Mouse (Mus musculus): Measurements from ENCODE around the gene Ift27.

Gene Ift27

DNA sequence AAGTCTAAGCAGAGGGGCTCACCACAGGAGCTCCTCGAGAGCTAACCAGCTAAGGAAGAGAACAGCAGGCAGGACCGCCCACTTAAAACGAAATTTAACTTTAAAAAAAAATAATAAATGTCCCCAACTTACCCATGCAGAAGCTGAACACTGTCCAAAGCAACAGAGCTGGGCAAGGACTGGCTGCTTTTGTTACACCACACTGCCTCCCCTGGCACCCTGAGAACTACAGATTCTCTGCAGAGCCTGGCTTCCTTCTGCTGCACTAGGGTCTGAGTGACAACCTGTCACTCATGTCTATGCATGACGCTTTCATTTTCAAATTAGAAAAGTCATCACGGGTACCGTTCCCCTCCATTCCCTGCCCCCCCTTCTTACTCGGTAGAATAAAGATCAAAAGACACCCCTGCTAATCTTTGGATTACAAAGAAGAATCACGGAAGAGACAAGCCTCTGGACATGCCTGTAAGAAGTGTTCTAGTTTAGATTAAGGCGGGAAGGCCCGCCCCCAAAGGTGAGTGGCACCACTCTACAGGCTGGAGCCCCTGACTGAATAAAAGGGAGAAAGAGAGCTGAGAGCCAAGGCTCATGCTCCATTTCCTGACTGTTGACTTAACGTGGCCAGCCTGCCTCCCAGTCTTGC, 1.5 kb downstream of the Ift27 start:
- DNase-seq (ENCODE audit: low read depth, low spot score): no peak

DNA sequence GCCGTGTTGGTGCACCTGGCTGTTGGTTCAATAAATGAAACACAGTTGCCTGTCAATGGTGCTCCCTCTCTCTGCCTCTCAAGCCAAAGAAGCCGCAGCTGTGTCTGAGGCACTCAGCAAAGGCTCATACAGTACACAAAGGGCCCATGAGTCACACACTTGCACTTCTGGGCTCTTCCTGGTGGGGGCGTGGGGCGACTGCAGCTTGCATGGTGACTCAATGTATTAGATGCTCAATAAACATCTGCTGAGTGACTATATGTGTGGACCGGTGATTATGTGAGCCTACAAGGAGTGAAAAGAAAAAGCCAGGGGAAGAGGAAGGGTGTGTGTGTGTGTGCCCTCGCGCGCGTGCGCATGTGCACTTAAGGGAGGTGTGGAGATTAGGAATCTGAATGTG, 2.3 kb downstream of the Ift27 start:
- no peak for DNase-seq (ENCODE audit: low read depth, low spot score)

DNA sequence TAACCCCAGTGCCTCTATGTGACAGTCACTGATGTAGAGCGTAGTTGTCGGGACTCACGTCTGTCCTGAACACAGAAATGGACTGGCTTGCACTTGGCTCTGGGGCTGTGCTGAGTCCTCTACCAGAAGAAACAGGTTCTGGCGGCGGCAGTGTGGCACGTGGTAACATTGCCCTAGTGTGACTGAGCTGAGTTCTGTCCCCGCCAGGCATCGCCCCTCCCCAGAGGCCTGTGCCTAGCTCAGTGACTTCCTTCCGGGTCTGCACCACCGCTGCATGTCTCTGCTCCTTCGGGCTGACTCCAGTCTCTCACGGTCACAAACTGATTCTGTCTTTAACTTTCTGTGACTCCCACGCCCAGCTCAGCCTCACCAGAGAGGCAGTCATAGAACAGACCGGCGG, 3.2 kb downstream of the Ift27 start:
- DNase-seq (ENCODE audit: low read depth, low spot score): no peak

GRCm38 (mm10) chr15:78169566-78169965, 4.3 kb downstream of the Ift27 start:
- DNase-seq (ENCODE audit: low read depth, low spot score): no peak

GRCm38 (mm10) chr15:78165292-78165691, 8.6 kb downstream of the Ift27 start:
- no peak for DNase-seq (ENCODE audit: low read depth, low spot score)

GRCm38 (mm10) chr15:78164466-78164865, 9.4 kb downstream of the Ift27 start:
- DNase-seq (ENCODE audit: low read depth, low spot score): no peak

GRCm38 (mm10) chr15:78161946-78162345, 12.0 kb downstream of the Ift27 start:
- no peak for DNase-seq (ENCODE audit: low read depth, low spot score)

DNA sequence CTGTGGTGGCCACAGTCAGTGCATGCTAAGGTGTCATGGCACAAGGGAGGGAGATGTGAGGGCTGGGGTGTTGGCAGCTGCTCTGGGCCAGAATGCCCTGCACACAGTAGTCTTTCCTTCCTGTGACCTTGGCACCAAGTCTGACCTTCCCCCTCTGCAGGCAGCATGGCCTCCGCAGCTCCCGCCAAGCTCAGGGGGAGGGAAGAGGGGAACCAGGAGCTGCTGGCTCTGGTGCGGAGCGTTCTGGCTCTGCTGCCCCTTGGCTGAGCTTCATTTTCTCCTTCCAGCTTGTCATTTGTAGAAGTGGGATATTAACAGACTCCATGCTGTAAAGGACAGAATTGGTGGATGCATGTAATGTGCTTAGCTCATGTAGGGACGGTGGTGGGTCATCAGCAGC, 15.6 kb downstream of the Ift27 start:
- DNase-seq (ENCODE audit: low read depth, low spot score): no peak

DNA sequence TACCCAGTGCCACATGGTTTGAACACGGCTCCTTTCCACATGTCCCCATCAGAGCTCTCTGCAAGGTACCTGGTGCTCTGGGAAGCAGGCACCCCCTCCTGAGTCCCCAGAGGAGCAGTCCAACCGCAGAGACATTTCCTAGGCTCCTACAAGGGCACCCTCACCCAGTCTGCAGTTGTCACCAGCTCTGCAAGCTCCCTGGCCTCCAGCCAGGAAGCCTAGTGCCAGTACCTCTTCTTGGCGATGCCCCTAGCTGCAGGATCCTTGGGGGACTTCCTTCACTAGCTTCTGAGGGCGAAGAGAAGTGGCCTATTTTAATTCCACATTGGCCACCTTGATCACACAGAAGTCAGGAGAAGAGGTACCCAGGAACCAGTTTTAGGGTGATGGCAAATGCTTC, 16.1 kb downstream of the Ift27 start:
- DNase-seq (ENCODE audit: low read depth, low spot score): no peak

DNA sequence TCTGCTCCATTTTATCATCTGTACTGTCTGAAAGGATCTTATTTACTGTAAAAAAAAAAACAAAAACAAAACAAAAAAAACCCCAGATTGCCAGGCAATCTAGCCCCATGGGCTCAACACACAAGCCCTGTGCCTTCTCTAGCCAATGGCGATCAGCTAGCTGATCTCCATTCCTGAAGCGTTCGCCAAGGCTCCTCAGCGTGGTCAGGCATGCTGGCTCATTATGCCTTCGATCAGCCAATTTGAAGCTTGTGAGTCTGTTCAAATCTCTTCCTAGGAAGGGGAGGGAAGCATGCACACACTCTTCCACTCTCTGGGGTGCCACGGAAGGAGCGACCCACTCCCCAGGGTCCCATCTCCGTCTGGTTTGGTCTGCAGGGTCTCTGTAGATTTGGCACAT, 16.6 kb downstream of the Ift27 start:
- DNase-seq (ENCODE audit: low read depth, low spot score): no peak

DNA sequence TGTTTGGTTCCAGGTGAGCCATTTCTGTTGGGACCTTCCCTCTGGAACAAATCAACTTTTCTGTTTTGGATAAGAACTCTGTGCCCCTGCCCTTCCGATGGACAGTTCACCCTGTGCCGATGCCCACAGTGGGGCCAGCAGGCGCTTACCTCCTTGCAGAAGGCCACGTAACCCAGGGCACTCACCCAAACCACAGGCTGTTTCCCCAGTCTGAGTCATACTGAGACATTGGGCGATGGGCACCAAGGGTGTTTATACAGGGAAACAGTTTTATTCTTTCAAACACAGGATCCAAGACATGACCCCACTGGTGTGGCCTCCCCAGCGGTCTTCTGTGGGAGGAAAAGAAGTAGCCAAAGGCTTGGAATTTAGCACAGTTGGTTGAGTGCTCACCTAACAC, 18.5 kb downstream of the Ift27 start:
- no peak for DNase-seq (ENCODE audit: low read depth, low spot score)

- no peak for DNase-seq (ENCODE audit: low read depth, low spot score)
Observed at GRCm38 (mm10) chr15:78153045-78153775, 20.7 kb downstream of the Ift27 start.

- DNase-seq (ENCODE audit: low read depth, low spot score): no peak
Observed at GRCm38 (mm10) chr15:78148565-78148964, 25.3 kb downstream of the Ift27 start.

DNA sequence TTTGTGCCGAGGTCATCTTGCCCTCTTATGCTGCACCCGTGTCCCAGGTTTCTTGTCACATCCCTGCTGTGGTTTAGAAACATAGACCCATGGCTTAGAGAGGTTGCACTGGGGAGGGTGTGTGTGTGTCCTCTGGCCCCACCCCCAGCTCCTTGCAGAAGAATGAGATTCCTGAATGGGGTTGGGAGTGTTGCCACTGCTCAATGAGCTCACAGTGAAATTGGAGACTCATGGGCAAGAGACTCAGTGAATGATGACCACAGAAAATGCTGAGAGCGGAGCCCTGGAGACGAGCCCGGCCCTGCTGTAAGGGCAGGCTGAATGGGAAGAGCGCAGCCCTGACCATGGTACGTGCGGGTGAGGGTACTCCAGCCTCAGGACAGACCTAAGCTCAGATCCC, 33.7 kb downstream of the Ift27 start:
- no peak for DNase-seq (ENCODE audit: low read depth, low spot score)

GRCm38 (mm10) chr15:78134606-78135005, 39.3 kb downstream of the Ift27 start:
- no peak for DNase-seq (ENCODE audit: low read depth, low spot score)

DNA sequence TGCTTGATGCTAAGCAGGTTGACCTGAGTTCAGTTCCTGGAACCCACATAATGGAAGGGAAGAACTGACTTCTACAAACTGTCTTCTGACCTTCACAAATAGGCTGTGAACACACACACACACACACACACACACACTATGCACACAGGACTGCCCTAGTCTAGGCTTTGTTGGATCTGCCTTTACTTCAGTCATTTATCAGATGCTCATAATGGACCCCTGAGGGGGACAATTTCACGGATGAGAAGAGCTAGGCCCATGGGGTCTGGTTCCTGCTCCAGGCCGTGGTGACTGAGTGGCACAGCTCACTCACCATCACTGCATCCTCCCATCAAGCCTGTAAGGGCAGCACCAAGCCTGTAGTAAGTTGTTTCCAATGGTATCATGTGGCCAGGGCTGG, 40.5 kb downstream of the Ift27 start:
- no peak for DNase-seq (ENCODE audit: low read depth, low spot score)

DNA sequence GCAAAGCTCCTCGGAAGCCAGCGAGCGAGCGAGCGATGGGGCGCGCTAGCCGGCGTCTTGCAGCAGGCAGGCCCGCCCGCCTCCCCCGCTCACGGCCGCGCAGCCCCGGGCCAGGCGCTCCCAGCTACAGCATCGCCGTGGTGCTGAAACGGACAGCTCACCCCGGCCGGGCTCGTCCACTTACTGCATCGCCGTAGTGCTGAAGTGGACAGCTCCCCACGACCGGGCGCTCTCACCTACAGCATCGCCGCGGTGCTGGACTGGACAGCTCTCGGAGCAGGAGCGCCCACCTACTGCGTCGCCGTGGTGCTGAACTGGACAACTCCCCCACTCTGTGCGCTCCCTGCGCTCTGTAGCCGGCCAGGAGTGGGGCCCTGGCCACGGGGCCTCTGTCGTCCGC, 54.2 kb downstream of the Ift27 start, which contains the start of gene Cacng2:
Gene Cacng2, minus strand, starts transcription at position 325 of the 400 bp plus-strand sequence.
- DNase-seq (ENCODE audit: low read depth, low spot score): peak; percentile 98

DNA sequence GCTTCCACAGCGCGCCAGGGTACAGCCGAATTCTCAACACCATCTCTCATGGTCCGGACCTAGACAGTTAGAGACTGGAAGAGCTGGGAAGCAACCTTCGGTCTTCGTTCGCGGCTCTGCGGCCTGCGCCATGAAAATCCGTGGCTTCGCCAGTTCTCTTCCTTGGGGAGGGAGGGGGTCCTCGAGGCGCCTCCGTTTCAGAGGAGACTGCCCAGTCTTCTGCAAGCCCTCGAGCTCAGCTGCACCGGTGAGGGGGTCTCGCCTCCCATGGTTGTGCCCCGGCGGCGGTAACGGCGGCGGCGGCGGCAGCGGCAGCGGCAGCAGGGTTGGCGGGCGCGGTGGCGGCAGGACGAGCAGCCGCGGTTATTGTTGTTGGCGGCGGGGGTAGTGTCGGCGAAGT, 54.7 kb downstream of the Ift27 start:
- no peak for DNase-seq (ENCODE audit: low read depth, low spot score)

DNA sequence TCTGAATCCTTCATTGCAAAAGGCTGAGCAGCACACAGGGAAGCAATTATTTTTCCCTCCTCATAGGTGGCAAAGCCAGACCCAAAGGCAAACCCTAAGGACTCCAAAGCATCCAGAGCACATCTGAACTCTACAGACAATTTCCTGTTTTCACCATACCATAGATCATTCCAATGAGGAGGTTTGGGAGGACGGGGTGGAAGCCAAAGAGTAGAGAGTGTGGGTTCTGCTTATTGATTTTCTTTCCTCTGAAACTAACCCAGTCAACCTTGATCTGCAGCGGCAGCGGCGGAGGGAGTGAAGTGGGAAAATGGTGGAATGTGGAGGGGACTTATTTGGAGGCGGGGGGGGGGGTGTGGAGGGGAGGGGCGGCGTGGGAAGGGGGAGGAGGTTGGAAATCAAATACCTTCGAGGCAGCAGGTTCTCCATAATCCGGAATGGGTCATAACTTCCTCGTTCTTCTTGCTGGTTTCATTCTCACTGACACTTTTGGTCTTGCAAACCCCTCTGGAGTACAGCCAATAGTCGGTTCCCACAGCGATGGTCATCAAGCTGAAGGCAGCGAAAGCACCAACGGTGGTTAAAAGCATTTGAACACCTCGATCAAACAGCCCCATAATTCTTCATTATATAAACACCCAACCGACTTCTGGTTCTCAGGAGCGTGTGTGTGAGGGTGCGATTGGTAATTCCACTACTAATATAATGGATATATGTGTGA, 55.5 kb downstream of the Ift27 start:
- DNase-seq (ENCODE audit: low read depth, low spot score): no peak

GRCm38 (mm10) chr15:78117731-78118130, 56.2 kb downstream of the Ift27 start:
- DNase-seq (ENCODE audit: low read depth, low spot score): no peak

GRCm38 (mm10) chr15:78116936-78117335, 57.0 kb downstream of the Ift27 start:
- DNase-seq (ENCODE audit: low read depth, low spot score): no peak

- DNase-seq (ENCODE audit: low read depth, low spot score): no peak
Observed at GRCm38 (mm10) chr15:78116244-78116643, 57.7 kb downstream of the Ift27 start.

All from embryo, embryonic 11.5 days (tissue).